Mouse (Mus musculus): ENCODE measurements around the gene Cyb5d1. TPM values are rescaled to one million over a fixed set of nuclear protein-coding genes. Genes with fewer than 3 reads are reported as not detected.
A peak's percentile ranks its signal among the peaks of the same experiment; 100 is the strongest.

Gene Cyb5d1
- total RNA-seq, 2 experiments from 2014 or later: 43.6 to 45.0 TPM

- TF ChIP-seq CTCF (conservative IDR thresholded peaks at IDR 0.05): no peak
- no peak for DNase-seq (ENCODE audit: low spot score in 2 of 2)
- Histone ChIP-seq H3K27ac (no peak overlapping the region), H3K4me3 (peak overlapping the region; percentile 60)
These were observed 25.1 kb upstream of the Cyb5d1 start for GRCm38 (mm10) chr11:69420554-69421000.

- TF ChIP-seq CTCF (conservative IDR thresholded peaks at IDR 0.05): no peak
- Histone ChIP-seq H3K27ac (peak overlapping the region; percentile 99), H3K4me3 (peak overlapping the region; percentile 60)
- no peak for DNase-seq (ENCODE audit: low spot score in 2 of 2)
These were observed 24.6 kb upstream of the Cyb5d1 start for GRCm38 (mm10) chr11:69419813-69420553.

- TF ChIP-seq CTCF (conservative IDR thresholded peaks at IDR 0.05): peak; percentile 62
- no peak for DNase-seq (ENCODE audit: low spot score in 2 of 2)
- H3K27ac ChIP-seq: peak overlapping the region; percentile 99
- peak overlapping the region; percentile 60 for H3K4me3 ChIP-seq
These were observed 24.0 kb upstream of the Cyb5d1 start for GRCm38 (mm10) chr11:69419443-69419812.

GRCm38 (mm10) chr11:69418481-69419442 is 23.3 kb upstream of the Cyb5d1 start:
- peak overlapping the region; percentile 99 for H3K27ac ChIP-seq

GRCm38 (mm10) chr11:69417449-69418384 is 22.3 kb upstream of the Cyb5d1 start:
- Histone ChIP-seq H3K27ac (peak overlapping the region; percentile 99), H3K4me3 (peak overlapping the region; percentile 60)
- DNase-seq (ENCODE audit: low spot score in 2 of 2): peak; percentile 87 to 88
- TF ChIP-seq CTCF (conservative IDR thresholded peaks at IDR 0.05): no peak

More at GRCm38 (mm10) chr11:69418481-69419442, 23.3 kb upstream of the Cyb5d1 start:
- H3K4me3 ChIP-seq: peak overlapping the region; percentile 60
- peak; percentile 83 to 95 for DNase-seq (ENCODE audit: low spot score in 2 of 2)
- no peak; the same call in 1 of the 2 replicates for TF ChIP-seq CTCF (conservative IDR thresholded peaks at IDR 0.05)

GRCm38 (mm10) chr11:69416921-69417448 is 21.6 kb upstream of the Cyb5d1 start:
- Histone ChIP-seq H3K27ac (peak overlapping the region; percentile 99), H3K4me3 (peak overlapping the region; percentile 60)
- DNase-seq (ENCODE audit: low spot score in 2 of 2): no peak
- no peak for TF ChIP-seq CTCF (conservative IDR thresholded peaks at IDR 0.05)

- no peak for TF ChIP-seq CTCF (conservative IDR thresholded peaks at IDR 0.05)
- Histone ChIP-seq H3K27ac (peak overlapping the region; percentile 99), H3K4me3 (peak overlapping the region; percentile 60)
- no peak for DNase-seq (ENCODE audit: low spot score in 2 of 2)
These were observed 21.1 kb upstream of the Cyb5d1 start for GRCm38 (mm10) chr11:69416509-69416908.

GRCm38 (mm10) chr11:69415668-69416451 is 20.4 kb upstream of the Cyb5d1 start:
- peak in 1 of 2 experiments; percentile 39 for DNase-seq (ENCODE audit: low spot score in 2 of 2)
- peak overlapping the region; percentile 60 for H3K4me3 ChIP-seq
- H3K27ac ChIP-seq: peak overlapping the region; percentile 99
- no peak for TF ChIP-seq CTCF (conservative IDR thresholded peaks at IDR 0.05)

- peak overlapping the region; percentile 99 for H3K27ac ChIP-seq
- peak in 1 of 2 experiments; percentile 37 for DNase-seq (ENCODE audit: low spot score in 2 of 2)
- TF ChIP-seq CTCF (conservative IDR thresholded peaks at IDR 0.05): peak; percentile 36
- H3K4me3 ChIP-seq: peak overlapping the region; percentile 52
These were observed 19.9 kb upstream of the Cyb5d1 start for GRCm38 (mm10) chr11:69415327-69415667.

GRCm38 (mm10) chr11:69414421-69415326 is 19.2 kb upstream of the Cyb5d1 start:
- no peak for TF ChIP-seq CTCF (conservative IDR thresholded peaks at IDR 0.05)
- peak overlapping the region; percentile 52 for H3K4me3 ChIP-seq
- no peak for DNase-seq (ENCODE audit: low spot score in 2 of 2)
- H3K27ac ChIP-seq: peak overlapping the region; percentile 99

All from layer of hippocampus, adult 2 months (tissue).